Mouse (Mus musculus) ES-E14 (cell line): Measurements from ENCODE around the gene Pdcl3. TPM values are rescaled to one million over a fixed set of nuclear protein-coding genes. Genes with fewer than 3 reads are reported as not detected.

ENCODE experiments used
- DNase-seq: peaks from one replicate; pipeline ENCODE4 v3.0.0-alpha.2; 2013; ENCODE audit warnings: low read depth, low spot score
- H3K27ac ChIP-seq: 2 replicates; pipeline ENCODE4 v1.5.1; 2012; ENCODE audit warnings: low read depth, mild to moderate bottlenecking, low read length, moderate library complexity, mixed read lengths; ENCODE audit not compliant: poor library complexity, insufficient read depth, severe bottlenecking
- H3K36me3 ChIP-seq: 2 replicates; pipeline ENCODE4 v1.6.1; 2012; ENCODE audit warnings: mild to moderate bottlenecking, low read length, moderate library complexity, mixed read lengths; ENCODE audit not compliant: control insufficient read depth, poor library complexity, insufficient read depth, severe bottlenecking
- H3K4me1 ChIP-seq, 2 experiments: fragments of 150-350 bp in 1 of 2; sonication (generic) in 1 of 2; 2 replicates each; pipeline ENCODE4 v1.6.1; 2012; ENCODE audit warnings: low read length in 2 of 2, mild to moderate bottlenecking in 1 of 2, mixed read lengths in 1 of 2; ENCODE audit not compliant: control insufficient read depth in 2 of 2, insufficient read depth in 2 of 2, poor library complexity in 1 of 2
- H3K4me3 ChIP-seq, 2 experiments: fragments of 150-350 bp in 1 of 2; sonication (generic) in 1 of 2; 2 replicates each; pipeline ENCODE4 v1.5.1; 2012; ENCODE audit warnings: low read length in 2 of 2, low read depth in 1 of 2, mild to moderate bottlenecking in 1 of 2, mixed read lengths in 1 of 2; ENCODE audit not compliant: insufficient read depth in 1 of 2, poor library complexity in 1 of 2, severe bottlenecking in 1 of 2
- H3K9ac ChIP-seq: 2 replicates; pipeline ENCODE4 v1.6.1; 2012; ENCODE audit warnings: low read depth, mild to moderate bottlenecking, low read length, mixed read lengths; ENCODE audit not compliant: poor library complexity, insufficient read depth, severe bottlenecking
- H3K9me3 ChIP-seq: fragments of 150-350 bp; sonication (generic); 2 replicates; pipeline ENCODE4 v1.6.1; 2012; ENCODE audit warnings: low read depth, mild to moderate bottlenecking, low read length; ENCODE audit not compliant: control insufficient read depth, insufficient read depth
- CHD2 ChIP-seq: IDR thresholded peaks from 2 replicates; pipeline ENCODE4 v1.6.1; 2014; ENCODE audit warnings: mild to moderate bottlenecking, low read depth, low read length, inconsistent platforms
- HCFC1 ChIP-seq: IDR thresholded peaks from 2 replicates; pipeline ENCODE4 v1.6.1; 2012; ENCODE audit warnings: low read length, inconsistent platforms, borderline replicate concordance; ENCODE audit not compliant: insufficient read depth
- MAFK ChIP-seq: IDR thresholded peaks from 2 replicates; pipeline ENCODE4 v1.6.1; 2014; ENCODE audit warnings: mild to moderate bottlenecking, low read depth, low read length, inconsistent platforms; ENCODE audit not compliant: insufficient read depth
- ZC3H11A ChIP-seq: IDR thresholded peaks from 2 replicates; pipeline ENCODE4 v1.6.1; 2012; ENCODE audit warnings: low read depth, mild to moderate bottlenecking, inconsistent platforms, low read length, borderline replicate concordance
- ZNF384 ChIP-seq: IDR thresholded peaks from 2 replicates; pipeline ENCODE4 v1.6.1; 2012; ENCODE audit warnings: low read depth, low read length, inconsistent platforms
- in situ Hi-C, 2 experiments: fragments of 600-800 bp; cut with MboI; formaldehyde crosslinking; loops; one replicate each; pipeline ENCODE4 v1.15.1; 2025; ENCODE audit warnings: low sequenced_read_pairs in 2 of 2, inconsistent platforms in 1 of 2; ENCODE audit not compliant: unreplicated experiment in 2 of 2
- total RNA-seq: library from RNA; depleted of rRNA; stranded (reverse); fragments of 300-350 nt; gene quantifications from 2 replicates; pipeline ENCODE4 v1.2.3, GENCODE M21; 2012

Pdcl3 gene
- total RNA-seq, 1 experiment = 80.9 TPM

DNA sequence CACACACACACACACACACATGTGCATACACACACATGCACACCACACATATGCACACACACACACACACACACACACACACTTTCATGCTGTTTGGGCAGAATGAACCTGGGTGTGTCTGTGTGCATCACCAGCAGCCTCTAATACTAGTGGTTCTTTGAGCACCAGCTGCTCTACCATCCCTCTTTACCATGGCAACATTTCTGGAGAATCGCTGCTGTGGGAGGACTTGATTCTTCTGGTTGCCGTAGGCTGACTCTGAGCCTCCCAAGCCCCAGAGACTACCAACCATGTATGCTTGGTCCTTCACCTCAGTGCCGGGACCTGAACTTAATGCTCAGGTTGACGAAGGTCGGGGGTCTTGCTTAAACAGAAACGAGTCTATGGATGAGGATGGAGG is 28.4 kb downstream of the Pdcl3 start:
- Histone ChIP-seq H3K9ac (no peak overlapping the region), H3K4me3 (no peak overlapping the region), H3K27ac (no peak overlapping the region), H3K36me3 (no peaks in the 10 kb centered on the region), H3K9me3 (no peaks in the 10 kb centered on the region), H3K4me1 (no peaks in the 10 kb centered on the region)
- DNase-seq = no peak
- in situ Hi-C loops = loop anchor here in 1 of 2 experiments (25.0 kb wide), 3 partner anchors 173 to 498 kb away; partner anchors contain the start of gene Npas2
- TF ChIP-seq ZC3H11A (no peak), HCFC1 (no peak), ZNF384 (no peak), CHD2 (no peak), MAFK (no peak)

DNA sequence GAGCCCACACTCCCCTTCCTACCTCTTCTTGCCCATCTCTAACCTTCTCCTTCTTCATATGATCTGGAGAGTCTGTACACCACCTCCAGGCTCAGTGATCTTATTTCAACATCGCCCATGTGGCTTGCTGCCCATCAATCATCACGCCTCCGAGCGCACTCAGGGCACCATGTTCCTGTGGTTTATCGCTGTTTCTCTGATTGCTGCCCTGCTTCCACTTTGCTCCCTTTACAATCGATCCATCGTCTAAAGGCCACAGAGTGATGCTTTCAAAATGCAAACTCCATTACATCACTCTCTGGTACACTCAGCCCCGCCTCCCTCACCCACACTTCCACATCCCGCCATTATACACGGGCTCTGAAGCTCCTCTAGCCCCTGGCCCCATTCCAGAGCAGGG is 30.1 kb downstream of the Pdcl3 start:
- in situ Hi-C loops = loop anchor here (5.0 to 25.0 kb wide), 4 partner anchors 172 to 497 kb away; partner anchors contain the start of gene Npas2 (in 1 of the 2)

DNA sequence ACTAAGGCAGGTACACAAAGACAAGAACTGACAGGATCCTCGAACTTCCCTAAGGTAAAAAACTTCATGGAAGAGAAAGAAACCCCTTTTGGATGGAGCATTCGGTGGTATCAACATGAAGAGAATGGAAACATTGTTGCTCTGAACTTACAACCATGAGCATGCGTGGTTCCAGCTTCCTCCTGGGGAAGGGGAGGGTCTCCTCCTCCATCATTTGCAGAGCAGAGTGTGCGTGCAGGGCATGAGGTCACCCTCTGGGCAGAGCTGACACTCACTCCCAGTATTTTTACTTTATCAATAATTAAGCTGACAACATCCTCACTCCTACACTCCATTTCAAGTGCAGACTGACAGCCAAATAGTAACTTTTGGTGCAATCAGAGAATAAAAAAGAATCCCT is 32.5 kb downstream of the Pdcl3 start:
- Histone ChIP-seq H3K4me1 (0 out of 4 replicates have a peak, but pooled peaks cover 0 to 2% of the 10 kb centered on the region in 2 experiments), H3K27ac (no peak overlapping the region), H3K9ac (no peak overlapping the region), H3K9me3 (no peaks in the 10 kb centered on the region), H3K36me3 (no peaks in the 10 kb centered on the region), H3K4me3 (no peak overlapping the region)
- DNase-seq = no peak
- TF ChIP-seq CHD2 = no peak
- no peak for TF ChIP-seq MAFK
- no peak for TF ChIP-seq ZNF384
- TF ChIP-seq HCFC1 = no peak
- no peak for TF ChIP-seq ZC3H11A
- in situ Hi-C loops = loop anchor here (5.0 to 25.0 kb wide), 4 partner anchors 169 to 494 kb away; partner anchors contain the start of gene Npas2 (in 1 of the 2)

More for the DNA sequence above, 30.1 kb downstream of the Pdcl3 start:
- no peak for TF ChIP-seq HCFC1
- no peaks in the 10 kb centered on the region for H3K9me3 ChIP-seq
- H3K4me3 ChIP-seq = no peak overlapping the region
- H3K36me3 ChIP-seq = no peaks in the 10 kb centered on the region
- H3K9ac ChIP-seq = no peak overlapping the region
- H3K27ac ChIP-seq = no peak overlapping the region
- no peaks in the 10 kb centered on the region for H3K4me1 ChIP-seq
- no peak for DNase-seq

DNA sequence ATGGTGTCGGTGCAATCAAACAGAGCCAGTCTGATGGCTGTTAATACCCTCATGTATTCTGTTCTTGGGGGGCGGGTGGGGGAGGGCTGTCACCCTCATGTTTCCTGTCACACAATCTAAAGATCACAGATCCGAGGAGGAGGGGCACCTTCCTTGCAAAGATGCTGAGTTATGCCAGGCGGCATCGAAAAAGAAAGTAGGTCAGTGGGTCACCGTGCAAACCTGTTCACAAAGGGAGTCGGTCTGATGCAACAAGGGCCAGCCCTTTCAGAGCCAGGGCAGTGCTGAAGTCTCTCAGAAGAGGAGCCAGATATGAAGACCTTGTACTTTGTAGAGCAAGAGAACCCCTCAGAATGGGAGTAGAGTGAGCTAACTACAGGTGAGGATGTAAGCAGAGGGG is 39.7 kb downstream of the Pdcl3 start:
- peaks cover 2% of the 10 kb centered on the region in 2 experiments; a peak in 1 of 4 replicates for H3K4me1 ChIP-seq
- TF ChIP-seq ZC3H11A = no peak
- no peak for TF ChIP-seq MAFK
- TF ChIP-seq CHD2 = no peak
- TF ChIP-seq HCFC1 = no peak
- TF ChIP-seq ZNF384 = no peak
- H3K27ac ChIP-seq = no peak overlapping the region
- DNase-seq = no peak
- no peaks in the 10 kb centered on the region for H3K36me3 ChIP-seq
- no peaks in the 10 kb centered on the region for H3K9me3 ChIP-seq
- H3K9ac ChIP-seq = no peak overlapping the region
- in situ Hi-C loops = no loop called here
- no peak overlapping the region for H3K4me3 ChIP-seq

DNA sequence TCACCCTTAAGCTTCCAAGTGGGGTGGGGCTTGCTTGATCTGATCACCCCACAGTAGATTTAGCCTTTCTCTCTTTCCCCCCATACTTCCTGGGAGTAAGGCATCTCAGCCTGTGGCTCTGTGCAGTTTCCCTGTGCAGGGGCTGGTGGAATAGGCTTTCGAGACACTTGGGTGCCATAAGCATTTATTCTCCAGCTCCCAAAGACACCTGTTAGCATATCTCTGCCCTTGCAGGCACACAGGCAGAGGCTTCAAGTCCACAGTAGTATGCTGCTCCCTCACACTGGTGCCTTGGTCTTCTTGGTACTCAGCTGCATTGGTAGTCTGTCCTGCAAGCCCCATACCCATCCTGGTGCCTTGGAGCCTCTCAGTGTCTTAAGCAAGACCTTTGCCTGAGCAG is 40.4 kb downstream of the Pdcl3 start:
- H3K9ac ChIP-seq = no peak overlapping the region
- in situ Hi-C loops = no loop called here
- H3K4me1 ChIP-seq = peaks cover 2% of the 10 kb centered on the region in 2 experiments; a peak in 1 of 4 replicates
- DNase-seq = no peak
- H3K36me3 ChIP-seq = no peaks in the 10 kb centered on the region
- no peaks in the 10 kb centered on the region for H3K9me3 ChIP-seq
- H3K4me3 ChIP-seq = no peak overlapping the region
- no peak for TF ChIP-seq MAFK
- TF ChIP-seq ZC3H11A = no peak
- no peak for TF ChIP-seq ZNF384
- TF ChIP-seq HCFC1 = no peak
- no peak for TF ChIP-seq CHD2
- no peak overlapping the region for H3K27ac ChIP-seq
